Comparison of ENCODE assay signal across 8 mouse cellular contexts in genomic region chr14:46787787-46788504, GRCm38 (mm10). TPM values are rescaled to one million over a fixed set of nuclear protein-coding genes. Genes with fewer than 3 reads are reported as not detected.
DNase-seq lines count a peak whose midpoint lies in the region; ATAC-seq and TF ChIP-seq lines count a peak whose summit lies in the region.

Cnih1 (minus strand) TSS chr14:46788411.

- under 1% methylated on average over 86 of the region's 86 CpGs for WGBS in heart, embryonic 12.5 days
- WGBS in kidney, postnatal 0 days: under 1% methylated on average over 85 of the region's 86 CpGs
- under 1% methylated on average over 83 of the region's 86 CpGs for WGBS in liver, embryonic 11.5 days
- under 1% methylated on average over 86 of the region's 86 CpGs for WGBS in stomach, embryonic 14.5 days

- H3K9ac ChIP-seq in heart, embryonic 12.5 days: peak within 1 kb of the TSS; percentile 96
- H3K9ac ChIP-seq in kidney, postnatal 0 days (ENCODE audit: low read depth, low read length): peak within 1 kb of the TSS; percentile 89
- H3K9ac ChIP-seq in liver, embryonic 11.5 days (ENCODE audit: low read depth, low read length): peak within 1 kb of the TSS; percentile 100
- H3K9ac ChIP-seq in stomach, embryonic 14.5 days (replicated peaks; ENCODE audit: low read depth, low read length): peak within 1 kb of the TSS; percentile 95

- peak within 1 kb of the TSS; percentile 71 for H3K4me3 ChIP-seq in C2C12 (ENCODE audit: insufficient read depth, poor library complexity, severe bottlenecking)
- peak within 1 kb of the TSS; percentile 96 for H3K4me3 ChIP-seq in erythroblast, embryonic 14.5 days (replicated peaks)
- H3K4me3 ChIP-seq in heart, embryonic 12.5 days: peak within 1 kb of the TSS; percentile 85
- peak within 1 kb of the TSS; percentile 88 for H3K4me3 ChIP-seq in kidney, postnatal 0 days (replicated peaks; ENCODE audit: low read depth, low read length)
- peak within 1 kb of the TSS; percentile 99 for H3K4me3 ChIP-seq in liver, embryonic 11.5 days (ENCODE audit: low read depth, low read length)
- H3K4me3 ChIP-seq in stomach, embryonic 14.5 days (ENCODE audit: low read depth, low read length): peak within 1 kb of the TSS; percentile 96

- H3K27me3 ChIP-seq in C2C12 (ENCODE audit: control insufficient read depth, insufficient read depth, insufficient read length): no peaks in the 10 kb centered on the region
- H3K27me3 ChIP-seq in erythroblast, embryonic 14.5 days (ENCODE audit: control insufficient read depth): no peaks in the 10 kb centered on the region
- no peaks in the 10 kb centered on the region for H3K27me3 ChIP-seq in heart, embryonic 12.5 days (replicated peaks)
- no peaks in the 10 kb centered on the region for H3K27me3 ChIP-seq in kidney, postnatal 0 days (ENCODE audit: insufficient read depth, low read length)
- no peaks in the 10 kb centered on the region for H3K27me3 ChIP-seq in liver, embryonic 11.5 days (replicated peaks; ENCODE audit: control insufficient read depth, insufficient read depth, low read length)
- H3K27me3 ChIP-seq in stomach, embryonic 14.5 days (ENCODE audit: control insufficient read depth, insufficient read depth, low read length): no peaks in the 10 kb centered on the region

- H3K36me3 ChIP-seq in C2C12 (ENCODE audit: control insufficient read depth, insufficient read depth): peaks cover 24% of the 10 kb centered on the region
- peaks cover 20% of the 10 kb centered on the region for H3K36me3 ChIP-seq in erythroblast, embryonic 14.5 days (ENCODE audit: control insufficient read depth)
- peaks cover 15% of the 10 kb centered on the region for H3K36me3 ChIP-seq in heart, embryonic 12.5 days
- H3K36me3 ChIP-seq in kidney, postnatal 0 days (ENCODE audit: insufficient read depth, low read length): peaks cover 3% of the 10 kb centered on the region; the same call in 1 of the 2 replicates
- peaks cover 6% of the 10 kb centered on the region; the same call in 1 of the 2 replicates for H3K36me3 ChIP-seq in liver, embryonic 11.5 days (ENCODE audit: control insufficient read depth, insufficient read depth, low read length)
- H3K36me3 ChIP-seq in stomach, embryonic 14.5 days (ENCODE audit: control insufficient read depth, insufficient read depth, low read length): peaks cover 5% of the 10 kb centered on the region; the same call in 1 of the 2 replicates

- H3K4me1 ChIP-seq in erythroblast, embryonic 14.5 days (ENCODE audit: control insufficient read depth): peaks cover 37% of the 10 kb centered on the region
- peaks cover 29% of the 10 kb centered on the region for H3K4me1 ChIP-seq in heart, embryonic 12.5 days (replicated peaks)
- peaks cover 7% of the 10 kb centered on the region for H3K4me1 ChIP-seq in kidney, postnatal 0 days (replicated peaks; ENCODE audit: insufficient read depth, low read length)
- H3K4me1 ChIP-seq in liver, embryonic 11.5 days (replicated peaks; ENCODE audit: control insufficient read depth, insufficient read depth, low read length): peaks cover 19% of the 10 kb centered on the region
- peaks cover 14% of the 10 kb centered on the region; the same call in 1 of the 2 replicates for H3K4me1 ChIP-seq in stomach, embryonic 14.5 days (ENCODE audit: control insufficient read depth, insufficient read depth, low read length)

- peak within 1 kb of the TSS; percentile 76 for H3K4me2 ChIP-seq in heart, embryonic 12.5 days
- peak within 1 kb of the TSS; percentile 71 for H3K4me2 ChIP-seq in kidney, postnatal 0 days (ENCODE audit: low read length)
- H3K4me2 ChIP-seq in liver, embryonic 11.5 days: peak within 1 kb of the TSS; percentile 68
- peak within 1 kb of the TSS; percentile 79 for H3K4me2 ChIP-seq in stomach, embryonic 14.5 days (replicated peaks; ENCODE audit: low read depth, low read length)

- H3K79me3 ChIP-seq in C2C12 (ENCODE audit: low read depth): peaks cover 46% of the 10 kb centered on the region

- peak; percentile 80 for TF ChIP-seq CTCF in C2C12 (IDR thresholded peaks at IDR 0.05; ENCODE audit: control insufficient read depth, insufficient read depth, insufficient read length)
- TF ChIP-seq CTCF in brain, embryonic 14.5 days (IDR thresholded peaks at IDR 0.05; ENCODE audit: borderline replicate concordance, extremely low read depth, insufficient read depth, insufficient read length): peak; percentile 88
- TF ChIP-seq CTCF in kidney, postnatal 0 days (IDR thresholded peaks at IDR 0.05; ENCODE audit: low read depth): peak; percentile 90

- ATAC-seq in heart, embryonic 12.5 days (ENCODE audit: insufficient number of reproducible peaks, low FRiP score): peak; percentile 96
- peak; percentile 94 for ATAC-seq in kidney, postnatal 0 days (replicated peaks; ENCODE audit: low FRiP score, low read depth)
- peak; percentile 93 for ATAC-seq in liver, embryonic 11.5 days (replicated peaks; ENCODE audit: low FRiP score)
- peak; percentile 96 for ATAC-seq in stomach, embryonic 14.5 days (ENCODE audit: insufficient number of reproducible peaks, insufficient read depth, low FRiP score, low read depth)

- H3ac ChIP-seq in C2C12 (ENCODE audit: control insufficient read depth, insufficient read length, low read depth): peak within 1 kb of the TSS; percentile 82

- H3K27ac ChIP-seq in heart, embryonic 12.5 days (ENCODE audit: poor library complexity, severe bottlenecking): peak within 1 kb of the TSS; percentile 96
- peak within 1 kb of the TSS; percentile 91 for H3K27ac ChIP-seq in kidney, postnatal 0 days
- H3K27ac ChIP-seq in liver, embryonic 11.5 days (ENCODE audit: low read depth, low read length): peak within 1 kb of the TSS; percentile 98
- peak within 1 kb of the TSS; percentile 98 for H3K27ac ChIP-seq in stomach, embryonic 14.5 days (ENCODE audit: low read length)

- H3K79me2 ChIP-seq in C2C12 (ENCODE audit: control insufficient read depth, insufficient read depth): peaks cover 52% of the 10 kb centered on the region

- H3K9me3 ChIP-seq in erythroblast, embryonic 14.5 days (ENCODE audit: control insufficient read depth, low read length): no peaks in the 10 kb centered on the region
- no peaks in the 10 kb centered on the region; the same call in 1 of the 2 replicates for H3K9me3 ChIP-seq in heart, embryonic 12.5 days (replicated peaks)
- no peaks in the 10 kb centered on the region for H3K9me3 ChIP-seq in kidney, postnatal 0 days (replicated peaks; ENCODE audit: low read length)
- H3K9me3 ChIP-seq in liver, embryonic 11.5 days (ENCODE audit: control insufficient read depth, low read length): no peaks in the 10 kb centered on the region
- no peaks in the 10 kb centered on the region for H3K9me3 ChIP-seq in stomach, embryonic 14.5 days (ENCODE audit: control insufficient read depth, low read depth, low read length)

- peak; percentile 96 for DNase-seq in brain, embryonic 14.5 days (ENCODE audit: low read depth)
- DNase-seq in kidney, postnatal 0 days (ENCODE audit: low spot score): peak; percentile 96
- DNase-seq in liver, embryonic 11.5 days (ENCODE audit: low spot score): peak; percentile 88
- DNase-seq in naive thymus-derived CD4-positive, alpha-beta T cell, adult 2 months (ENCODE audit: low read depth): peak; percentile 93

- peak; percentile 90 for TF ChIP-seq POLR2A in brain, embryonic 14.5 days (IDR thresholded peaks at IDR 0.05; ENCODE audit: borderline replicate concordance, extremely low read depth, insufficient read depth, insufficient read length, poor library complexity, severe bottlenecking)

TF ChIP-seq in C2C12, 6 proteins besides CTCF, POLR2A, EP300 and RAD21:
- TF ChIP-seq MAX (IDR thresholded peaks at IDR 0.05): no peak
- no peak for TF ChIP-seq MYOD1 (IDR thresholded peaks at IDR 0.05; ENCODE audit: control insufficient read depth, insufficient read length, low read depth)
- no peak for TF ChIP-seq FOSL1 (IDR thresholded peaks at IDR 0.05; ENCODE audit: insufficient read depth, low read length, poor library complexity, severe bottlenecking)
- TF ChIP-seq CEBPB (IDR thresholded peaks at IDR 0.05; ENCODE audit: low read depth): no peak
- no peak for TF ChIP-seq USF1 (IDR thresholded peaks at IDR 0.05; ENCODE audit: low read depth)
- TF ChIP-seq MYOG (IDR thresholded peaks at IDR 0.05; ENCODE audit: control insufficient read depth, extremely low read depth, insufficient read length): no peak

RNA-seq across cellular contexts. Expression of gene Cnih1, which starts in this region (rescaled TPM):
- 87.1 TPM for polyA plus RNA-seq in C2C12 (2012; fragmentation: generic; extraction: Trizol)
- polyA plus RNA-seq in brain, embryonic 14.5 days (2012; rRNA removed): 94.8 and 106 TPM in 2 replicates
- 5.1 and 6.1 TPM in 2 replicates for polyA plus RNA-seq in erythroblast, embryonic 14.5 days (2012)
- polyA plus RNA-seq in heart, embryonic 12.5 days (2016; fragmentation: Nextera tagmentation; extraction: Ambion mirVana): 175 and 179 TPM in 2 replicates
- polyA plus RNA-seq in kidney, postnatal 0 days (2015; fragmentation: Nextera tagmentation; extraction: Ambion mirVana): 170 and 187 TPM in 2 replicates
- polyA plus RNA-seq in liver, embryonic 11.5 days (2014; fragmentation: Nextera tagmentation; extraction: Ambion mirVana): 165 and 171 TPM in 2 replicates
- 217 TPM in 2 replicates for polyA plus RNA-seq in stomach, embryonic 14.5 days (2014; fragmentation: Nextera tagmentation; extraction: Ambion mirVana)

Comparison
In these comparisons a context has a peak if more than half of its experiments do, and no peak if none do; other contexts are left out.
1. Peak in every context shown above with its lines: DNase-seq, ATAC-seq, H3K4me3 ChIP-seq and H3K27ac ChIP-seq.
2. RNA of gene Cnih1 (polyA plus RNA-seq): 217 TPM in stomach, embryonic 14.5 days, 175 to 179 TPM in heart, embryonic 12.5 days, 170 to 187 TPM in kidney, postnatal 0 days, 165 to 171 TPM in liver, embryonic 11.5 days, 94.8 to 106 TPM in brain, embryonic 14.5 days and 87.1 TPM in C2C12 (single experiment); 5.1 to 6.1 TPM in erythroblast, embryonic 14.5 days; every median in the first group is over 10 times any median in the second.